Mouse (Mus musculus): ENCODE data around the gene Fgf22. TPM values are rescaled to one million over a fixed set of nuclear protein-coding genes. Genes with fewer than 3 reads are reported as not detected.
"Not testable (repeated sequence)": the region's sequence is repeated elsewhere in the genome, so short reads cannot be mapped to it uniquely, and the experiment has no call there.

Fgf22 gene
- polyA plus RNA-seq, 1 experiment, result not detected

DNA sequence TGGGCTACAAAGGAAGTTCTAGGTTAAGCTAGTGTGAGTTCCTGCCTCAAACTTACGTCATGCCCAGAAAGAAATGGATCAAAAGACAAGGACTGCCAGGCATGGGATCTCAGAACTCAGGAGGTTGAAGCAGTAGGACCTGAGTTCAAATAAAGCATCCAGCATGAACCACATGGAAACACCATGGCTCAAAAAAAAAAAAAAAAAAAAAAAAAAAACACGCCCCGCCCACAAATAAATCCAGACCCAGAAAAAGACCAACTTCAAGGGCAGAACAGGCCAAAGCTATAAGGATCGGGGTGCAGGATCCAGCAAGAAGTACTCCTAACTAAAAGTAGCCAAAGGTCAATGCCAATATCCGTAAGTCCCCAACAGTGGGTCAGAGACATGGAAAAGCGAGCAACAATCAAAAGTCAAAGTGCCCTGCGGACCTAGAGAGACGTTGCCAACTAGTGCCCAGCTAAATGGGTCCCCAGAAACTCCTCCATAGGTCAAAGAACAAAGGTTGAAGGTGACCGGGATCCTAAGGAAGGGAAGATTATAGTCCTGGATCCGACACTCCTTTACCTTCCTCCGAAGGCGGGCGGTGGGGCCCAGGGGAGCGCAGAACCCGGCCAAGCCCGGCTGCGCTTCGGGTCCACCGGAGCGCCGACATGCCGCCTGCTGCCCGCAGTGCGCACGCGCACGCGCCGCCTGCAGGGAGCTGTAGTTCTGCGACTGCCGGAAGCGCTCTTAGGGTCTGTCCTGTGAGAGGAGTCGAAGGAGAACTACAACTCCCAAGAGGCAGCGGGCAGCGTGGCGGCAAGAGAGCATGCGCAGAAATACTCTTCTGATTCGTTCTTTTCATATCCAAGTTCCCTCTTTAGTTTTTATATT lies 8.7 kb upstream of the Fgf22 start, which contains the start of gene Polrmt:
TSS of gene Polrmt (minus strand) at position 684 of the 876 bp plus-strand sequence.
- H3K27me3 ChIP-seq (ENCODE audit: control insufficient read depth, insufficient read depth, low read length), result no peaks in the 10 kb centered on the region
- peak; percentile 61; the same call in 1 of the 2 replicates for TF ChIP-seq CTCF (IDR thresholded peaks at IDR 0.05; ENCODE audit: borderline replicate concordance, control insufficient read depth, extremely low read depth, insufficient read depth, low read length, poor library complexity)
- TF ChIP-seq POLR2A (IDR thresholded peaks at IDR 0.05; ENCODE audit: control insufficient read depth, extremely low read depth, insufficient read depth, low read length, poor library complexity), result peak; percentile 79
- WGBS, result 2% methylated on average over 38 of the region's 38 CpGs
- DNase-seq, result peak; percentile 94
- H3K4me3 ChIP-seq (ENCODE audit: control insufficient read depth, insufficient read depth, low read length), result peak within 1 kb of the TSS; percentile 66
- peaks cover 9% of the 10 kb centered on the region for H3K4me1 ChIP-seq (replicated peaks; ENCODE audit: control insufficient read depth, insufficient read depth, low read length)
- no peak within 1 kb of the TSS for H3K27ac ChIP-seq (ENCODE audit: control insufficient read depth, insufficient read depth, low read length)
- H3K36me3 ChIP-seq (ENCODE audit: control insufficient read depth, insufficient read depth, low read length), result peaks cover 12% of the 10 kb centered on the region; the same call in 1 of the 2 replicates

DNA sequence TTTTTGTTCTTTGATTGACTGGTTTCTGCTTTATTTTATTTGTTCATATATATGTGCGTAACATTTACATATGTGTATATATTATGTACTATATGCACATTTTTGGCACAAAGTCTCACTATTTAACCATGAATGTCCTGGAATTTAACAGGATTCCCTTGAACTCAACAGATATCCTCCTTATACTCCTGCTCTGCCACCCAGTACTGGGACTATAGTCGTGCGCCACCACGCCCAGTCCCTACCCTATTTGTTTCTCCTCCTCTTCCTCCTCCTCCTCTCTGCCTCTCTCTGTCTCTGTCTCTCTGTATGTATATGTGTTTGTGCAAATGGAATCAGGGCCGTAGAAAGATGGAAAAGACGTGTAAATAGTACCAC lies 8.1 kb upstream of the Fgf22 start:
- Histone ChIP-seq H3K36me3 (ENCODE audit: control insufficient read depth, insufficient read depth, low read length) (peaks cover 8% of the 10 kb centered on the region; the same call in 1 of the 2 replicates), H3K27ac (ENCODE audit: control insufficient read depth, insufficient read depth, low read length) (no peak overlapping the region), H3K27me3 (ENCODE audit: control insufficient read depth, insufficient read depth, low read length) (no peaks in the 10 kb centered on the region), H3K4me1 (replicated peaks; ENCODE audit: control insufficient read depth, insufficient read depth, low read length) (peaks cover 9% of the 10 kb centered on the region), H3K4me3 (ENCODE audit: control insufficient read depth, insufficient read depth, low read length) (no peak overlapping the region)
- no peak for DNase-seq
- no peak for TF ChIP-seq CTCF (IDR thresholded peaks at IDR 0.05; ENCODE audit: borderline replicate concordance, control insufficient read depth, extremely low read depth, insufficient read depth, low read length, poor library complexity)
- no peak for TF ChIP-seq POLR2A (IDR thresholded peaks at IDR 0.05; ENCODE audit: control insufficient read depth, extremely low read depth, insufficient read depth, low read length, poor library complexity)
- 28% methylated on average over 6 of the region's 6 CpGs for WGBS

DNA sequence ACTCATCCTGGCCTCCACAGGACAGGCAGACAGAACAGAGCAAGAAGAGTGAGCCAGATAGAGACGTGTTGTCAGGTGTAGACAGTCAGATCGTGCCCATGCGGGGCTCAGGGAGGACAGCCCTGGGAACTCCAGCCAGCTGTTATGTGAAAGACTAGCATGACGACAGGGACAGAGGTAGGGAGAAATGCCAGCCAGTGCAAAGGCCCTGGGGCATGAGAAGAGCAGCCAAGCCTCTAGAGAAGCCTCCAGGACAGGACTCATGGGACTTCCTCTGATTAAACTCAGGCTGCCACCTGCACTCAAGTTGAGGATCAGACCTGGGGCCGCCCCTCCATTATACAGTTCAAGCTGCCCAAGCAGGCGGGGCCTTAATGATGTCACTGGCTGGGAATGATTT lies 6.4 kb upstream of the Fgf22 start:
- WGBS, result 91% methylated on average over 6 of the region's 6 CpGs
- H3K4me1 ChIP-seq (replicated peaks; ENCODE audit: control insufficient read depth, insufficient read depth, low read length), result peaks cover 9% of the 10 kb centered on the region
- H3K4me3 ChIP-seq (ENCODE audit: control insufficient read depth, insufficient read depth, low read length), result no peak overlapping the region
- TF ChIP-seq CTCF (IDR thresholded peaks at IDR 0.05; ENCODE audit: borderline replicate concordance, control insufficient read depth, extremely low read depth, insufficient read depth, low read length, poor library complexity), result no peak
- TF ChIP-seq POLR2A (IDR thresholded peaks at IDR 0.05; ENCODE audit: control insufficient read depth, extremely low read depth, insufficient read depth, low read length, poor library complexity), result no peak
- no peaks in the 10 kb centered on the region for H3K36me3 ChIP-seq (ENCODE audit: control insufficient read depth, insufficient read depth, low read length)
- no peak for DNase-seq
- no peaks in the 10 kb centered on the region for H3K27me3 ChIP-seq (ENCODE audit: control insufficient read depth, insufficient read depth, low read length)
- no peak overlapping the region for H3K27ac ChIP-seq (ENCODE audit: control insufficient read depth, insufficient read depth, low read length)

DNA sequence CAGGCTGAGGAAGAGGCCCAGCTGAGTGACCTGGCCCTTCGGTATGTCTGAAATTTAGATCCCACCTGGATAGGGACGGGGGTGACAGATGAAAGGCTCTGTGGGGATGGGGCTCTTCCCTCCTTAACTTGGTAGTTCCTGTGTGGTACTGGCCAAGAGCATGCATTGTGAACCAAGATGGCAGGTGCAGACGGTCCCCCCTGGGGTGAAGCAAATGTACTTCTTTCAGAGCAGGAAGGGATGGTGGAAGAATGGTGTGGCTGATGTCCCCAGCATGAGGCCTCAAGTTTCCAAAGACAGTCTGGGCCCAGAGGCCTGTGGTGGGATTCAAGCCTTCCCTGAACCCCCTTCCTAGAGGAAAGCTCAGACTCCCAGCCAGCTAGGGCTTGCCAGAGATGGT lies 978 bp downstream of the Fgf22 start:
- WGBS, result 94% methylated on average over 3 of the region's 3 CpGs
- peaks cover 16% of the 10 kb centered on the region for H3K36me3 ChIP-seq (ENCODE audit: control insufficient read depth, insufficient read depth, low read length)
- peaks cover 7% of the 10 kb centered on the region for H3K4me1 ChIP-seq (replicated peaks; ENCODE audit: control insufficient read depth, insufficient read depth, low read length)
- H3K27me3 ChIP-seq (ENCODE audit: control insufficient read depth, insufficient read depth, low read length), result no peaks in the 10 kb centered on the region
- H3K27ac ChIP-seq (ENCODE audit: control insufficient read depth, insufficient read depth, low read length), result no peak overlapping the region
- TF ChIP-seq POLR2A (IDR thresholded peaks at IDR 0.05; ENCODE audit: control insufficient read depth, extremely low read depth, insufficient read depth, low read length, poor library complexity) (no peak), CTCF (IDR thresholded peaks at IDR 0.05; ENCODE audit: borderline replicate concordance, control insufficient read depth, extremely low read depth, insufficient read depth, low read length, poor library complexity) (no peak)
- no peak overlapping the region for H3K4me3 ChIP-seq (ENCODE audit: control insufficient read depth, insufficient read depth, low read length)
- DNase-seq, result no peak

DNA sequence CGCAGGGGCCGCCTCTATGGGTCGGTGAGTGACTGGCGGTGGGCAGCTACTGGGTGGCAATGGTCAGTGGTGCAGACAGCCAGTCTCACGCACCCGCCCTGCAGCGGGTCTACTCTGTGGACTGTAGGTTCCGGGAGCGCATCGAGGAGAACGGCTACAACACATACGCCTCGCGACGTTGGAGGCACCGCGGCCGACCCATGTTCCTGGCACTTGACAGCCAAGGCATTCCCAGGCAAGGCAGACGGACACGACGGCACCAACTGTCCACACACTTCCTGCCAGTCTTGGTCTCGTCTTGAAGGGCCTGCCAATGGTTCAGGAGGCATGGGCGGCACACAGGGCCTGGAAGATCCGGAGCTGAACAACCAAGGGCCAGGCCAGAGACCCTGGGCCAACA lies 1.8 kb downstream of the Fgf22 start:
- Histone ChIP-seq H3K27ac (ENCODE audit: control insufficient read depth, insufficient read depth, low read length) (no peak overlapping the region), H3K4me3 (ENCODE audit: control insufficient read depth, insufficient read depth, low read length) (no peak overlapping the region), H3K36me3 (ENCODE audit: control insufficient read depth, insufficient read depth, low read length) (peaks cover 24% of the 10 kb centered on the region), H3K27me3 (ENCODE audit: control insufficient read depth, insufficient read depth, low read length) (no peaks in the 10 kb centered on the region), H3K4me1 (replicated peaks; ENCODE audit: control insufficient read depth, insufficient read depth, low read length) (peaks cover 7% of the 10 kb centered on the region)
- 95% methylated on average over 24 of the region's 24 CpGs for WGBS
- TF ChIP-seq CTCF (IDR thresholded peaks at IDR 0.05; ENCODE audit: borderline replicate concordance, control insufficient read depth, extremely low read depth, insufficient read depth, low read length, poor library complexity) (no peak), POLR2A (IDR thresholded peaks at IDR 0.05; ENCODE audit: control insufficient read depth, extremely low read depth, insufficient read depth, low read length, poor library complexity) (no peak)
- DNase-seq, result no peak

DNA sequence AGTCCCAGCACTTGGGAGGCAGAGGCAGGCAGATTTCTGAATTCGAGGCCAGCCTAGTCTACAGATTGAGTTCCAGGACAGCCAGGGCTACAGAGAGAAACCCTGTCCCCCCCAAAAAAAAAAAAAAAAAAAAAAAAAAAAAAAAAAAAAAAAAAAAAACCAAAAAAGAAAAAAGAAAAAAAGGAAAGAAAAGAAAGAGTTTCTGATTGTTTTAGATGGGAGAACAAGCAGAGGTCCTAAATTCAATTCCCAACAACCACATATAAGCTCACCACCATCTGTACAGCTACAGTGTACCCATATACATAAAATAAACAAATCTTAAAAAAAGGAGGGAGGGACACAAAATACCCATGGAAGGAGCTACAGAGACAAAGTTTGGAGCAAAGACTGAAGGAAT lies 4.8 kb downstream of the Fgf22 start:
- H3K27me3 ChIP-seq (ENCODE audit: control insufficient read depth, insufficient read depth, low read length); DNase-seq; H3K4me3 ChIP-seq (ENCODE audit: control insufficient read depth, insufficient read depth, low read length); H3K27ac ChIP-seq (ENCODE audit: control insufficient read depth, insufficient read depth, low read length): not testable (repeated sequence)
- peaks cover 31% of the 10 kb centered on the region for H3K36me3 ChIP-seq (ENCODE audit: control insufficient read depth, insufficient read depth, low read length)
- peaks cover 21% of the 10 kb centered on the region for H3K4me1 ChIP-seq (replicated peaks; ENCODE audit: control insufficient read depth, insufficient read depth, low read length)
- WGBS, result 86% methylated on average over 1 of the region's 1 CpGs

Measured in thymus, adult 2 months (tissue).